Mouse (Mus musculus) left cerebral cortex, adult 8-10 months (tissue): ENCODE measurements at regions not wholly inside any gene's neighbourhood (a gene's known extent, or its start where the extent isn't known, plus 50 kb on each side); places are given as distances from the start of the nearest gene placed in this dataset.
"Not testable (repeated sequence)": the region's sequence is repeated elsewhere in the genome, so short reads cannot be mapped to it uniquely, and the experiment has no call there.

ENCODE experiments used
- DNase-seq, 2 experiments: peaks; one replicate each; pipeline ENCODE4 v3.0.0; 2022; ENCODE audit warnings: low spot score in 2 of 2

DNA sequence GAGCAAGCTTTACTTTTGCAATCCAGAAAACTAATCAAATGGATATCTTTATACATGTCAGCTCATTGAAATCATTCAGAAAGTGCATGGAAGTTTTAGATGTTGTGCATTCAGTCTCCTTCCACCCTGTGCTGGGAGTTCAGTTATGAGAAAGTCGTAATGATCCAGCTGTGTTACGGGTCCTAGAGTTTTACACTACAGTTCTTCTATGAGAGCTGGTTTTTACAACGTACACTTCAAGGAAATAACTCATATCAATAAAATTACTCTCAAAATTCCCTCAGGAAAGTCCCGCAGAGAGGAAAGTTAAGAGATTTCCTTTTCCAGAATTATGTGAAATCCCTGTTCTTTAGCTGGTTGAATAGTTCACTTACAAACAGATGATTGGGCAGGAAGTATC is 418.1 kb upstream of the Slc10a2 start:
- DNase-seq: no peak

DNA sequence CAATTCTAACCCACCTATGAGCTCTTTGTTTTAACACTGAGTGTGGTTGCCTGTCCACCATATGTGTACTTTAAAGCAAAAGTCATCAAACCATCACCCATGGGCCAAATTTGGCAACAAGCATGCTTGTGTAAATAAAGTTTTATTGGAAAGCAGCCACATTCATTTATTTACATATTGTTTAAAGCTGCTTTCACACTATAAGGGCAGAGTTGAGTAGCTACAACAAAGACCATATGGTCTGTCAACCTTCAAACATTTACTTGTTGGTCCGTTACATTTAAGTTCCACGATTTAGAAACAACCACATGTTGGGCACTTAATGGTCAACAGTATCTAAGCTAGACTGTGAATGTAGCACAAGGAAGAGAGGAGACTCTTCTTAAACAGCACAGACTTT is 390.7 kb upstream of the Slc10a2 start:
- no peak for DNase-seq

DNA sequence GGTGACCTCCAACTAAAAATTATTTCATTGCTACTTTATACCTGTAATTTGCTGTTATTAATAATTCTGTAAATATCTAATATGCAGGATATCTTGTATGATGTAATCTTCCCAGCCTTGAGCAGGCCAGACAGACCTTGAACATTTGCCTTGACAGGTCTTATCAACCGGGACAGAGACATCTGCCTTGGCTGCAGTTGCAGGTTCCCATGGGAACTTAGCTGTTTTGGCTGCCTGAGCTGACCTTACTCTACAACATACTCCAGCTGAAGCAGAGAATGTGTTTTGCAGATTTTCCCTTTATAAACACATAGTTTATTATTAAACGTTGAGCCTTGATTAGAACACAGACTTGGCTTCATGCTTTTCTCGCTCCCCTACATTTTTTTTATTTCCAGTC is 385.3 kb upstream of the Slc10a2 start:
- no peak for DNase-seq

DNA sequence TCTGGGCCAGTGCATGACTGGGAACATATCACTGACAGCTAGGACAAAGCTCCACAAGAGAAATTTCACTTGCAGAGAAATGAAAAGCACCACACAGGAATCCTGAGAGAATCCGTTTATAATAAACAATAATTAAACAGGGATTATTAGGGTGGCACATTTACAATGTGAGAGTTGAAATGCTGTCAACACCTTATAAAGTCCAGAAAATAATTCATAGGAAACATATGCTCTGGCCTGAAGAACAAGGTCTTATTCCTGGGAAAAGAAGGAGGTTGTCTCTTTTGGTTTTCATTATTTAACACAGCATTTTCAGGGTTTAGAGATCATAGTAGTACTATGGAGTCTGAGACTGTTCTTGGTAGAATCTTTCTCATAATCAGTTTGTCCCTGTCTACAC is 377.8 kb upstream of the Slc10a2 start:
- DNase-seq: no peak

DNA sequence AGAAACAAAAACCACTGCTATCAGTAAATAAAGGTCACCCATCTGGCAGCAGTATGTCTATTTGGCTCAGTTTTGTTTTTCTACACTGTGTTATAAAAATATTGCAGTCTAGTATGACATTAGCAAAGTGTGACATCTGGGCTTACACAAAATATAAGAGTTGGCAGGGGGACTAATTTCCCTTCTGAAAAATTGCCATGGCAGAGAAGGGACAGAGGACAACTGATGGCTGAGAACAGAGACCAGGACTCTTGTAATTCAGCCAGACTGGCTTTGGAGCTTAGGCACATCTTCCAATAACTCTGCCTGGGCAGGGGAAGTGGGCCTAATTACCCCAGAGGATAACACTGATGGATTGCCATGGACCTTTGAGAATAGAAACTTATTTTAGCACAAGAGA is 367.8 kb upstream of the Slc10a2 start:
- DNase-seq: no peak

DNA sequence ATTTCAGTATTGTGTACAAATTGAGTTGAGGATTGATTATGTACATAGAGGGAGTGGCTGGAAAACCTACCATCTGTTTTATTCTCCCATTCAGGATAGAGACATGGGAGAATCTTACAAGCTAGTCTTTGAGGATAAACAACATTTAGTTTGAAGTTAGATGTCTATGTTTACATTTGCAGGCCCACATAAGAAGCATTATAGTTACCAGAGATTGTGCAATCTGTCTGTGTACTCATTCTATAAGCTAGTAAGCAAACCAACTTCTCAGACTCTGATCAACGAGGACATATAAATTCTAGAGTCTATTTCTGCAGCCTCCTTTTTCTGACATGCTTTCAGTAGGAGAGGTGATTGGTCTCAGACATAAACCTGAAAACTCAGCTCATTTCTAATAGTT is 367.4 kb upstream of the Slc10a2 start:
- no peak for DNase-seq

DNA sequence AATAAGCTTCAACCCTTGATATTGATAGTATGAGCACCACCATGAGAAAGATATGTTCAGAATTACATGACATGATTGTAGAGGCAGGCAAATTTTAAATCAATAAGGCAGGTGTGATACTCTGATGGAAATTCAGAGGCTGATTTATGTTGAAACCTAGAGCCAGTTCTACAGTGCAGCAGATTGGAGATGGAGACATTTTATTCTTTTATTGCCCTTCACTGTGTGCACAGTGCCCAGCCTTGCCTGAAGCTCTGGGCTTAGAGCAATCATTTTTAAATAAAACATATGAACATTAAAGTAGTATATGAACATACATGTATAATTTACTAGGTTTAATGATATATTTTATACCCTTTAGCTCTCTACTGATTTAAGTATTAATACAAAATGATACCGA is 352.5 kb upstream of the Slc10a2 start:
- no peak for DNase-seq

DNA sequence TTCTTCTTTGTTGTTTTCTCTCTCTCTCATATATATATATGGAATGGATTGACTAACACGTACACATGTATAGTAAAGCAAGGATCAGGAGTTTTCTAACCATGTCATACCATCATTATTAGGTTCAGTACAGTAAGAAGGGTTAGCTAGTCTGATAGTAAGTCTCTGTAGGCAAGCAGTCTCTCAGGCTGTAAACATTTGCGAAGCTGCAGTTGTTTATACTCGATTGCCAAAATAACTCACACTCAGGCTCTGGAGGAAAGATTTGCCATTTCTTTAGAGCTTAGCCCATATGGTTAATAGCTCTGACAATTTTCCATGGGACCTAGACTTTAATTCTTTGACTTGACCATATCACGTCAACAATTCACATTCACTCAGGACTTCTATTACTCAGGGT is 348.3 kb upstream of the Slc10a2 start:
- DNase-seq: no peak

DNA sequence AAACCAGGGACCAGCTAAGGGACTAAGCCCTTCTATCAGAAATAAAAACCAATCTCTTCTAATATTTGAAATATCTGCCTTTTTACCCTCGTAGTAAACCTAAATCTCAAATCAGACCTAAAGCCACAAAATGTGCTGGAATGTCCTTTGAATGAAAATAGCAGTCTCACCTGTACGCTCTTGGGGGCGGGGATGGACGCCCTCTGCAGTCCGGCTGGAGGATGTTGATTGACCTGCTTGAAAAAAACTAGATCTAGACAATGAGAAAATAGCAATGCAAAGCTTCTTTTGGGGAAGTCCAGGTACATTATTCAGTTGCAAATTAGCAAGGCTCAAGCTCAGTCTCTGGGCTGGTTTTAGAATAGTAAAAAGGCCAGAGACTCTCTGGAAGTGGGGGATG is 337.1 kb upstream of the Slc10a2 start:
- DNase-seq: not testable (repeated sequence)

DNA sequence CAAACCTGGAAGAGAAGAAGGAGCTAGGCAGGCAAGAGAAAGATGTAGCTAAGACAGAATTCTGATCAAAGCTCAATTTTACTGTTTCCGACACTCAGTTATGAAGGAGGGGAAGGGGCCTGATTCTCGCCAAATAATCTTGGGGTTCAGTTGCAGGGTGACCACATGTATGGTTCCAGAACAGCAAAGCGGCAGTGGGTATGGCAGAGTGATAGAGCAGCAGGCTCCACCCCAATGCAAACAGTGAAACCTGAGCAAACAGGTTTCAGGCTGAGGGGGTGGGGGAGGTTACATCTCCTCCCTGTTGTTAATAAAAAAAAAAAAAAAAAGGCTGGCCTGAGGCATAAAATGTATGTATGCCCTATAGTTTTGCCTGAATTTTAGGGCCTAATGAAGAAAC is 335.3 kb upstream of the Slc10a2 start:
- DNase-seq: not testable (repeated sequence)

DNA sequence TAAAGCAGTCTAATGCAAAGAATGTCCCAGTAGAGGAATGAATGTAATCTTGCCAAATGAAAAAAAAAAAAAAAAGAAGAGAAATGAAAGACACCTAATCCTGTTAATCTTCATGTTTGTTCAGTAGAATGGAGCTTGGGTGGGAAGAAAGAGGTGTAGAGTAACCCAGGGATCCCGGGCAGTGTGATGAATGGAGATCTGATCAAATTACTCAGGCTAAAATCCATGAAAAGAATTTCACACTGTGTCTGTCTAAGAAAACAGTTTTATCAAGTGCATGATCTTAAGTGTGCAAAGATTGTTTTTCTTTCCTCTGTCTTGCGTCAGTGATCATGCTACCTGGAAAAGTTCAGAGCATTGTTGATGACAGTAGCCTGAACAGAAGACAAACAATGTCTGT is 333.9 kb upstream of the Slc10a2 start:
- no peak for DNase-seq

DNA sequence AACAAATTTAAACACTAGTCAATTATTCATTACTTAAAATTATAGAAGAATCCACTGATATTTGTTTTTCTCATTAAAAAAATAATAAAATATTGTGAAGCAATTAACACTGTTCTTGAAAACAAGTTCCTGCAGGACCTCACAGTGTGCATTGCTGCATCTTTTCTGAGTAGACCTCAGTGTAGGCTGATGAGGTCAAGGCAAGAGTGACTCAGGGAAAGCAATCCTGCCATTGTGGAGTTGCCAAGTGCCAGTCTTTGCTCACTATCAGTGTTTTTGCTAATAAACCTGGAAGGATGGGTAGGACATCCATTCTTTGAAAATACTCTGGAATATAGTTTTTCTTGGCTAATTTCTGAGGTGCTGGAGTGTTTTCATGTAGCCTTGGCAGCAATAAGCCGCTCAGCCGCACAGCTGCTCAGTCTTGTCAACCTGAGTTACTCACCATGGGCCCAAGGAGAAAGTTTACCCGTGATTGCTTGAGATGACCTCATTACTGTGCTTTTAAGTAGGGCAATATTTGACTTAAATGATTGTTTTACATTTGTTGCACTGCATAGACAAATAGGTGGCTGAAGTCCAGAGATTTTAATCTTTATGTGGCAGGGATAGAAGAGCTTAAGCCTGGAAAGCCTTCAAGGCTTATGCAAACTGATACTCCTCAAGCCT is 323.3 kb upstream of the Slc10a2 start:
- DNase-seq: no peak

DNA sequence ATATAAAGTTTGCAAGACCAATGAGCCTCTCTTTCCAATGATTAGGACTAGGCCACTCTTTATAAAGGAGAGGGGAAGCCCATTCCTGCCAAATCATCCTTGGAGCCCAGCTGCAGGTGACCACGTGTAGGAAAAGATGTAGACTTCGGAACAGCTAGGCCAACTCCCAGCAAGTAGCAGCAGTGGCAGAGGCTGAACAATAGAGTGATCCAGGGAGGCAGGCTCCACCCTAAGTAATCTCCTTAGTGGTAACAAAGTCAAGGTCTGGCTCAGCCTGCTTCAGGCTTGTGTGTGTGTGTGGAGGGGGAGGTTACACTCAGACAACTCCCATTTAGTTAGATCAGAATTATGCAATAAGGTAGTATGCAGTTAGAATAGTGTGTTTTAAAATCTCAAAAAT is 311.7 kb upstream of the Slc10a2 start:
- not testable (repeated sequence) for DNase-seq

DNA sequence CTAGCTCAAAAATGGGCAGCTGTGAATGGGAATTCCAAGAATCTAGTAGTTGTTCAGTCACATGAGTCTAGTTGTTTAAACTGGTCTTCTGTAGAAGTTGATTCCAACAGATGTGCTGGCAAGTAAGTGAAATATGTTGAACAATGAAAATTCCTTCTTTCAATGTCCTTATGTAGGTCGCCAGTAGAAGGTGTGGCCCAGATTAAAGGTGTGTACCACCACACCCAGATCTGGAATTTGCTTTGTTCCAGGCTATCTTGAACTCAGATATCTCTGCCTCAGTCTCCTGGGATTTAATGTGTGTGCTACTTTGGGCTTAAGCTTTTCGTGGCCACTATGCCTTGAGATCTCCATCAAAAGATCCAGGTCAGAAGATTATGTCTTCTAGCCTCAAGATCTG is 279.7 kb upstream of the Slc10a2 start:
- DNase-seq: no peak

DNA sequence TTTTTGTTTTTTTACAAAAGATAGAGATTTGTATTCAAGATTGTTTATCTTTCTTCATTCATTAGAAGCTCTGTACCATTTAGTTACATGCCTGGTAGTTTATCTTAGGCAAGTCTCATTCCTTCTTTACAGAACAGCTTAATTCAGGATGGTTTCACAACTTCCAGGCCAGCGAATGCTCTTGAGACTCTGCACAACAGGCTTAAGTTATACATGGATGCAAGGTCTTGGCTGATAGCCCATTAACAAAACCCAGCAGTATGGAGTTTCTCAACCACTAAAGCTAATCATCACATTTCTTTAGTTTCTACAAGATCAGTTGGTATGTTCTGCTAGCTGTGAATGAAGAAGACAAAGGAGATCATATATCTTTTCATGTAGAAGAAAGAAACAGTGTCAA is 272.9 kb upstream of the Slc10a2 start:
- no peak for DNase-seq

DNA sequence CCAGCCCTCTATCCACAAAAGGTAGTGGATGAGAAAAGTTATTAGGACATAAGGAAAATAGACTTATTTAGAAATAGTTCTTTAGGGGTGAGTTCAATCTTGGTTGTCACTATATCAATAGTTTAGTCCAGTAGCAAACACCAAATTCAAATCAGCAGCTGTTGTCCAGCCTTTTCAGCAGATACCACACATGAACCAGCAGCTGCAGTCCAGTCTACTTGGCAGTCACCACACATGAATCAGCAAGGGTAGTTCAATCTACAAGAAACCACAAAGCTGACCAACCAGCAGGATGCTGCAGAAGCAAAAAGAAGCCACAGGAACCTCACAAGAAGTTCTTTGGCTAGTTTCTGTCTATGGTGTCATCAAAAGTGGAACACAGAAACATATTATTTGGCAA is 234.8 kb upstream of the Slc10a2 start:
- no peak for DNase-seq

DNA sequence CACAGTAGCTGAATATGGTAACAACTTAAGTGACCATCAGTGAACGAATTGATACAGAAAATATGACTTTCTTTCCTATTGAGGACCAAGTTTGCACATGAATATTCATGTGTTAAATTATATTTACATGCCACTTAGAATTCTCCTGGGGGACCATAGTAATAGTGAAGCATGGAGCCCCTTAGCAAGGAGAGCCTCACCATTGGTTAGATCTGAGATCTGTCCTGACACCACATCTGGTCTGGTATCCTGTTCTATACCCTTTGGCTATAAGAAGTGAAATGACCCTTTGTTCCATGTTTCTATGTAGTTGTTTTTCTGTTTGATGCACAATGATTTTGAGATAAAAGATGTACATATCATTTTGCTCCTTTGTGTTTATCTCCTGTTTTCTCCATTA is 209.4 kb upstream of the Slc10a2 start:
- no peak for DNase-seq

DNA sequence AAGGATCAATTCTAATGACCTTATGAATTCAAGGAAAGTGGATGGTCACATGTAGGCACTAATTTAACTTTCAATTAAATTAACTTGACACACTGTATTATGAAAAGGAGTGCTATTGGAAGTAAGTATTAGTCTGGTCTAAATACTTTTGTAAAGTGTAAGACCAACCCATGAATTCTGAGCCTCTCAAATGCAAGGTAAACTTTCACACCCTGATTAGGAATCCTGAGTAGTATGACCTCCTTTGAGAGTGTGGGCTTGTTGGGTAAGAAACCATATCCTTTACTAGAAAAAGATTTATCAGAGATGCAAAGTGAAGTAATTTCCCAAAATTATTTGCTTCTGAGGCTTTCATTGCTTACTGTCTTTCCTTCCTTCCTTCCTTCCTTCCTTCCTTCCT is 194.8 kb upstream of the Slc10a2 start:
- DNase-seq: no peak

DNA sequence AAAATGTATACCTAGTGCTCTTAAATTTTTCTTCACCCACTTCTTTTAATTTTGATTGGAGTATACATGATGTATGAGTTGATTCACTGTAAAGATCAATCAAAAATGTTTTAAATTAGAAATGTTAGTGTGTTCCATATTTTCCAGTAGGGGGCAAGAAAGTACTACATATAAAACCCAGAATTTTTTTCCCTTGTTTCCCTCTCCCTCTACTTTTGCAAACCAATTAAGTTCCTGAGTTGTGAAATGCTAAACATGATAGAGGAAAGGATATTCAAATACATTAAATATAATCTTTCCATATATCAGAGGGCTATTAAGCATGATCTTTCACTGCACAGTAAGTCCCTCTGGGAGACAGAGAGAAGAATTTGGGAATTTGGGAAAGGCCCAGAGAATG is 192.0 kb upstream of the Slc10a2 start:
- no peak for DNase-seq

DNA sequence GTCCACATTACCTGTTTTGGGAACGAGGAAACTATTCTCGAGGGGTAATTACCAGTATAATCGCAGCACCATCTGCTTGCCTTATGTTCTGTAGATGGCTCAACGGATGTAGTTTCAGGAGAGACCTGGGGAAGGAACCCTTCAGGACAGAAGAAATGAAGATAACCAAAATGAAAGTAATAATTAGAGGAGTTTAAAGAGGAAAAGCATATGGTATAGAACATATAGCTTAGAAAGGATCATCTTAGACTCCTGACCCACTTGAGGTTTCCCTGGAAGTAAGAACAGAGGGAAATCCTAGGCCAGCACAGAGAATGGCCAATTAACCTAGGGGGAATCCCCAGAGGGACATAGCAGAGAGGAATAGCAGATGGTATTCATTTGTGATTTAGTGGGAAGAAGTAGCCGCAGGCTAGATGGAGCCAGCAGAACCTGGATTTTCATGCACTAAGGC is 180.6 kb upstream of the Slc10a2 start:
- no peak for DNase-seq

DNA sequence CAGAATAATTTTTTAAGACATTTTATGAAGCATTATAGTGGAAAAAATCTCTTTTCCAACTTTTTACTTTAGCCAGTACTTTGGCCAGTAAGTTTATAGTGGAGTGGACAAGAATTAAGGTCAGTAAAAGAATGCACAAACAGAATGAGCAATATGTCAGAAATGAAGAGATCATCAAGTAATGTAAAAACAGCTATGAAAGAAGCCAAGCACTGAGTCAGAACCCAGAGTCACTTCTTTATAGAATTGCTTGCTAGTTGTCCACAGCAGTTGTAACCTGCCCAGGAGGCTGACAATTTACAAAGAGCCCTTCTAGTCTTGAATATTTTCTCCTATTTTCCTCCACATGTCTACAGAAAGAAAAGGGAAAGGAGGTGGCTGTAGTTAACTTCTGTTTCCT is 178.6 kb upstream of the Slc10a2 start:
- no peak for DNase-seq

DNA sequence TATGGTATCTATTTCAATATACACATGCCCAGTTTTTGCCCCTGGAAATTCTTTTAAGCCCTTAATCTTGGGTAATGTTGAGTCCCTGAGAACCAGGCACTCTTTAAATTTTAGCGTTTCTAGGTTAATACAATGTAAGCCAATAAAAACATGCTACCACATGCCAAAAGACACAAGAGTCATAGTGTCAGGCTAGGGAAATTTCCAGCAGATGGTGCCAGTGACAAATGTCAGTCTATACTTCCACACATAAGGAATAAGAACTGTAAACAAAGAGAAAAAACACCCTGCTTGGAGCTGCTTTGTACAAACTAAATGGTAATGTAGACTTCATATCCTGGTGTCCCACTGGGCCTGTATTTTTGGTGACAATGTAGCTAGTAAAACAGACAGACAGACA is 157.2 kb upstream of the Slc10a2 start:
- DNase-seq: no peak

DNA sequence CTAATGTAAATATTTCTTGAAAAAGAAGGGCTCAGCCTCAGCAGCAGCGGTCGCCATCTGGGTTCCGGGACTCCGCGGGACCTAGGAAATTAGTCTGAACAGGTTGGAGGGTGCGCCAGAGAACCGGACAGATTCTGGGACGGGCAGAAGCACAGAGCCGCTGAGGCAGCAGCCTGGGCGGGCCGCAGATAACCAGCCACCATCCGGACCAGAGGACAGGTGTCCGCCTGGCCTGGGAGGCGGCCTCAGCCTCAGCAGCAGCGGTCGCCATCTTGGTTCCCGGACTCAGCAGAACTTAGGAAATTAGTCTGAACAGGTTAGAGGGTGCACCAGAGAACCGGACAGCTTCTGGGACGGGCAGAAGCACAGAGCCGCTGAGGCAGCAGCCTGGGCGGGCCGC is 136.7 kb upstream of the Slc10a2 start:
- DNase-seq: peak in 1 of 2 experiments; percentile 13
